Mouse (Mus musculus) lung, postnatal 4 days (tissue): ENCODE measurements around the gene Fanca.
"Not testable (repeated sequence)": the region's sequence is repeated elsewhere in the genome, so short reads cannot be mapped to it uniquely, and the experiment has no call there.

Experiments used
- DNase-seq, 2 experiments: peaks; one replicate each; pipeline ENCODE4 v3.0.0; 2021

Fanca gene

GRCm38 (mm10) chr8:123230326-123230725 lies 88.0 kb downstream of the Fanca start:
- not testable (repeated sequence) for DNase-seq

DNA sequence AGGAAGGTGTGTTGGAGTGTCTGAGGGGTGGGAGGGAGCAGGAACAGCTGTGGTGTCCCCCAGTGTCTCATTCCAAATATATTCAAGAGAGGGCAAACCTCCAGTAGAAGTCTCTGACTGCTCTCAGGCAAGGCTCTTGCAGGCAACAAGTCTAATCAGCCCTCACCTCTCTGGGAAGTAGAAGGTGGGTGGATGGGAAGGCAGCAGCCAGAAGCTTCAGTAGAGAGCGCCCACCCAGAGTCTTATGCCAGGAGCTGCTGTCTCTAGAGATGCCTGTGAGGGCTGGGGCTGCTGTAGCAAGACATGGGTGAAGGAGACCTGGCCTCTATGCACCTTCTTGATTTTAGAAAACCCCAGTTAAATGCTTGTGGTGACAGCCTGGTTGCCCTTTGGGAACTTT lies 90.0 kb downstream of the Fanca start:
- no peak for DNase-seq

DNA sequence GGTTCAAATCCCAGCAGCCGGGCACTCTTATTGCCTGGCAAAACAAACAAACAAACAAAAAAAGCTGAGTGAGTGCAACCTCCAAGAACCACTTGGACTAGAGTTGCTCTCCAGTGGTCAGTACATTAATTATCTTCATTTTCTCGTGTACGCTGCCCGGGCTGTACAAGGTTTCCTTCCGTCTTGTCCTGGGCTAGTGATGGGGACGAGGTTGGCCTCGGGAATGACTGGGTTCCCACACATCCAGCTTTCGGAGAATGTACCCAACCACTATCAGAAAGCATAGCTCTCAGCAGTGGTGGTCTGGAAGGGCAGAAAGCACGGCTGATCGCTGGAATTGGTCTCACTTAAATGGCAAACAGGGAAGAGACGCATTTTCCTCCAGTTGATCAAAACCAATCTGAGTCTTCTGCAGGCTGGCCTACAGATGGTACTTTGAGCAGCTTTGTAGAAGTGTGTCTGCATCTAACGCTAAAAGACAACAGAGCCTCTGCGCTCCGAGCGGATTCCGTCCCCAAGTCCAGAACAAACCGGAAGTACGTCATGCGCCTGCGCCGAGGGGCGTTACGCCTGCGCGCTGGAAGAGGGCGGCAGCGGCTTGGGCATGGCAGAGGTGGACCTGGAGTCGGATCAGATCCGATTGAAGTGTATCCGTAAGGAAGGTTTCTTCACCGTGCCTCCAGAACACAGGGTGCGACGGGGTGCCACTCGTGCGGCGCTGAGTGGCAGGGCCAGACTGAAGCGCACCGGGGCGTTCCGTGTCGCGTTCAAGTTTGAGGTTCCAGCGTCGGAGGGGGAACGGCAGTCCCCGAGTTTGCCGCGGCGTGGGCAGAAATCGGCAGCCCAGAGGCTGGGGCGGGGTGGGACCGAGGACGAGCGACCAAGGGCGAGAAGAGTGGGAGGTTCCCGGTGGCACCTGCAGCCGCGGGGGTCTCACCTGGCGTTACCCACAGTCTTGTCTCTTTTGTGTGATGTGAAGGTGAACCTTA lies 93.8 kb downstream of the Fanca start, which contains the start of gene Cdk10:
Gene Cdk10, plus strand, starts transcription at position 565 of the 989 bp plus-strand sequence.
- peak; percentile 93 to 94 for DNase-seq

GRCm38 (mm10) chr8:123220917-123221316 lies 97.5 kb downstream of the Fanca start:
- DNase-seq = no peak
